Mouse (Mus musculus): Measurements from ENCODE around the gene Zhx3.

Gene Zhx3

DNA sequence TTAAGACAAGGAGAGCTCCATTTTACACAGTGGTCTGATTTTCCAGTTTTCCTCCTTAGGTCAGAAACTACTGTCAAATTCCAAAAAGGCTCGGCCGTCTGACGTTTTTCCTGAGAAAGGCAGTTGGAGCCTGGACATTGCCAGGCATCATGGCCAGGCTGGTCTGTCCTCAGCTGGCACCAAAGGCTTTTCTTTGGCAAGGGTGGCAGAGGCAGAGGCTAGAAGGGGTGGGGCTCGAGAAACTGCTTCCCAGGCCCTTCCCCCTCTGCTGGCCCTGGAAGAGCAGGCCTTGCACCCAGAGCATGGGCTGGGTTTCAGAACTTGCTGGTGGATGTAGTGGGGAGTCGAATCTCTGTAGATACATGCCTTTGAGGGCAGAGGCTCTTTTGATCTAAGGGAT is 9.6 kb upstream of the Zhx3 start:
- ATAC-seq (ENCODE audit: low TSS enrichment), result no peak

DNA sequence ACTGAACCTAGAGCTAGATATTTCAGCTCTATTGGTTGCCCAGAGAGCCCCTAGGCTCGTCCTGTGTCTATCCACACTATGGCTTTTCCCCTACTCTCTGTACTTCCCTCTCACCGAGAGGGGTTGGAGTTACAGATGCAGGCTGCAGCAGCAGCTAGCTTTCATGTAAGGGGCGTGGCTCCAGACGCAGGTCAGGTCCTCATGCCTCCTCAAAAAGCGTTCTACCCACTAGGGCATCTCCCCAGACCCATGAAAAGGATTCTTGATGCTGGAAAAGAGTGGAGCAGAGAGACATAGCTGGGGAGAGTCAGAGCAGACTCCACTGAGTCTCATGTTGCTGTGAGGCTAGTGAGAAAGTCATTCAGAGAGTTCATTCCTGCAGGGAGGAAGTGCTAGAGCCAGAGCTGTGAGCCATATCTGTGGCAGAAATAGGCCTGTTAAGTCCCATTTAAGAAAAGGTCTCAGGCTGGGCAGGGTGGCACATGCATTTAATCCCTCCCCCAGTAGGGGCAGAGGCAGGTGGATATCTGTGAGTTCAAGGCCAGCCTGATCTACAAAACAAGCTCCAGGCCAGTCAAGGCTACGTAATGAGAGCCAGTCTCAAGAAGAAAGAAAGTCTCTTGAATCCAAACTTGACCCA is 8.8 kb upstream of the Zhx3 start:
- ATAC-seq (ENCODE audit: low TSS enrichment), result no peak

DNA sequence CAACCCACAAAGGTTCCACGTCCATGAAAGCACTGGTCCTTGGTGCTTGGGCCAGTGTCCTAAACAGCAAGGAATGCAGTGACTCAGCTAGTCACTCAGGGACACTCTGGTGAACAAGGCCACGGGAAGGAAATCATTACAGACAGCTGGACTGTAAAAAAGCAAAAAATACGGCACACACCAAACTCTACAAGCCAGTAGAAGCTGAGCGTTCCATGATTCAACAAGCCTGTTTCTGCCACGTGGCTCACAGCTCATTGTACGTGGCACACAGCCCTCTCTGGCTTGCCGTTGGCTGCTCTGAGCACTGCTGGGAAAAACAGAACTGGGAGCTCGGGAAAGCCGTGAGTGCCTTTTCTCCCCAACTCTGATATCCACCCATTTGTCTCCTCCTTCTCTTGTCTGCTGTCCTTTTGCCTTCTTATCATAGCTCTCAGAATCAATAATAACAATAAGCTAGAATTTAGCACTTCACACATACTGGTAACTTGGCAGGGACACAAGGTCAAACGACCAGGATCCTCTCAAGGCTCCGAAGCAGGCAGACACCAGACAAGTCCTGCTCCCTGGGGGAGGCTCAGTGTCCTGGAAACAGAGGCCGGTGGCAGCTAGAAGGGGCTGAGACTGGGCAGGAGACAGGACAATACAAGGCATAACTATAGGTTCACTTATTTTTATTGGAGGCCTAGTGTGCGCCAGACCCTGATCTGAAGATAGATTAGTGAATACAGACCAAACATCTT is 7.8 kb upstream of the Zhx3 start, which contains the start of gene Lpin3:
Gene Lpin3 (plus strand): TSS at position 218 of the 743 bp plus-strand sequence.
- ATAC-seq (ENCODE audit: low TSS enrichment), result peak; percentile 55

DNA sequence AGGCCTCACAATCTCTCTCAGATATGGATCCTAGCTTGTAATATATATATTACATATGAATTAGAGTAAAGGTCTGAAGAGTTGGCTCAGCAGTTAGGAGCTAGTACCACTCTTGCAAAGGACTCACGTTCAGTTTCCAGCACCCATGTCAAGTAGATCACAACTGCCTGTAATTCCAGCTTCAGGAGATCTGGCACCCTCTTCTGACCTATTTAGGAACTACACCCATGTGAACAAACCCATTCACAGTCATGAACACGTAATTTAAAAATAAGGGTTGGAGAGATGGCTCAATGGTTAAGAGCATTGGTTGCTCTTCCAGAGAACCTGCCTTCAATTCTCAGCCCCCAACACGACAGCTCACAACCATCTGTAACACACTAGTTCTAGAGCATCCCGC is 3.3 kb upstream of the Zhx3 start:
- ATAC-seq (ENCODE audit: low TSS enrichment), result no peak

DNA sequence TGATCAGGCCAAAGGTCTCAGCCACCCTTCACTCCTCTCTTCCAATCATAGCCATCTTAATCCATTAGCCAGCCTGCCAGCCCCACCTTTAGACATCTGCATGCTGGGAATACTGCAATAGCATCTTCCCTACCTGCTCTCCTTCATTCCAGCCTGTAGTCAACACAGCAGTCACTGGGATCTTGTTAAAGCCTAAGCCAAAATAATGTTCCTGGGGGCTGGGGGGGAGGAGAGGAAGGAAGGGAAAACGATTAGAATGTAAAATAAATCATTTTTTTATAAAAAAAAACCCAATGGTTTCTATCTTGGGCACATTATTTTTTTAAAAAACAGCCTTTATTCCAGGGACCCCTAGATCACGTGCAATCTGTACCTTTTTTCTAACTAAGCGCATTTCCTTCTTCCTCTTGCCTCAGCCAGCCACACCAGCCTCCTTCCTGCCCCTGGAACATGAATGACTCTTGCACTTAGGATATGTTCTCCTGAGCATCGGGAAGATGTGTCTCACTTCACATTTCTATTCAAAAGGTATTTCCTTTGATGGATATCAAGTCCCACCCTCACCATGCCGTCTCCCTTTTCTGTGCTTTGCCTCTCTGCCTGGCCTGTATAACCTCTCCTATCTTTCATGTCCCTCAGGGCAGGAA is 1.6 kb upstream of the Zhx3 start:
- no peak for ATAC-seq (ENCODE audit: low TSS enrichment)

DNA sequence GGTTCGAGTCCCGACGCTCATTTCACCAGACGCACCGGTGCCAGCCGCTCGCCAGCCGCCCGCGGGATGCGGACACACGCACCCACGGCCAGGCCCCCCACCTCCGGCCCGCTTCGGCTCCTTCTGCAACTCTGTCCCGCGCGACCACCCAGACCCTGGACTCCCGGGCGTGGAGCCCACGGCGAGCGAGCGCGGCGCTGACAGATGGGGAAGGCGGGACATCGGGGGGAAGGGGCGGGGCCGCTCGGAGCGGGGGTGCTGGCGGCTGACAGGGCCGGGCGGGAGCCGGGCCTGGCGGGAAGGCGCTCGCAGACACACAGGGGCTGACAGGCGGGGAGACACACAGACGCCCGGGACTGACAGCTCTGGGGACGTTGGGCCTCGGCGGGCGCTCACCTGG is 403 bp downstream of the Zhx3 start:
- peak; percentile 83 for ATAC-seq (ENCODE audit: low TSS enrichment)

DNA sequence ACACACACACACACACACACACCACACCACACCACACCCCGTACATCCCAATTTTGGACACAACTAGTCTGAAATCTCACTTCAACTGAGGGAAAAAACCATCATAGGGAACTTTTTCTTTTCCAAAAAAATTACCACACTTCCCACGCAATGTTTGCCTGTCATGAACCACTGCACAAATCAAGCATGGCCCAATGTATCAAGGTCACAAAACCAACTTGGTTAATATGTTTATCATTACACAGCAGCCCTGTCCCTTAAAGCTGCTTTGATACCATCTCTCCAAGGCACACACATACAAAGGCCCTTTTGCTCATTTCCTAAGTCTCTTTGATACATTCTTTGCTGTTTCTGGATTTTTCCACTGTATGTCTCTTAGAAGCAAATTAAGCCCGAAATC is 1.5 kb downstream of the Zhx3 start:
- ATAC-seq (ENCODE audit: low TSS enrichment), result no peak

DNA sequence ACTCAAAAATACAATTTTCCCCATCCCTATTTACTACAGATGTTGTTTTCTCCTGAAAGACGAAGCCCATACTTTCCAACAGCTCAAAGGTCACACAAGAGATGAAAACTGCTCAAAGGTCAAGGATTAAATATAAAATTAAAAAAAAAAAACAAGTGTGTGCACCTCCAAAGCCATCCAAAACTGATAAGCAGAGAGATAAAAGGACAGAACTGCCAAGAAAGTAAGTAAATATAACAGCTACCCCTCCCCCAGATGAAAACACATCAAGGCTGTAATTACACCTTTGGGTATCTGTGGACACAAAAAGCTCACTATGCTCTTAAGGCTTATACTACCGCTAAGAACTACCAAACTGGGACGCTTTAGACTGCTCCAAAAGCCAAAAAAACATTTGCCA is 3.4 kb downstream of the Zhx3 start:
- ATAC-seq (ENCODE audit: low TSS enrichment), result no peak

DNA sequence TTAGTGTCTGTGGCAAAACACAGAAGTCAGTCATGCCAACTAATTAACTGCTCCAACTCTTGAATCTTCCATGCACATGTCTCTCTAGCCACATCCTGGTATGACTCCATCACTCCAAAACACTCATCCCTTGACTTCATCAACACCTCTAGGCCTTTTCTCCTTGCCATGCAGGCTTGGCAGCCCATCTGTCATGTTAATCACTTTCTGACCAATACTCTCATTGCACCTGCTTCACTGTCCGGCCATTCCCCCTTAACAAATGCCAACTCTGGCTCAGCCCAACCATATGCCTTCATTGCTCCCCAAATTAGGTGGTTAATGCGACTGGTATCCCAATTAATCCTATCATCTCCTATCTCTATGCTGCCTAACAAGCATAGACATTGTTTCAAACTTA is 7.5 kb downstream of the Zhx3 start:
- ATAC-seq (ENCODE audit: low TSS enrichment), result no peak

DNA sequence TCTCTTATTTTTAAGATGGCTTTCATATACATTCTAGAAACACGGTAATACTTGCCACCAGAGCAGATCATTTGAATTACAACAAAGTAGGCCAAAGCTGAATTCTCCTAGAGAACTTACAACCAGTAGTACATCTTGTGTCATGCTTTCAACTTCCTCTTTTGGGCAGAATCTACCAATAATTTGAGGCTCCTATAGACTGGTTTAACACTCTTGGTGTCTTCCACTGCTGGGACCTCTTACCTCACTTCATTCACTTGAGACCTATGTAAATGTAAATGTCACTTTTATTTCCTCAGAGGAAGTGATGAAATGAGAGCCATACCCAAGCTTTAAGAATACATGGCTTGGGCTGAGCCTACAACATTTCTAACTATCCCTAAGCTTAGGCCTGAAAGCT is 8.7 kb downstream of the Zhx3 start:
- no peak for ATAC-seq (ENCODE audit: low TSS enrichment)

DNA sequence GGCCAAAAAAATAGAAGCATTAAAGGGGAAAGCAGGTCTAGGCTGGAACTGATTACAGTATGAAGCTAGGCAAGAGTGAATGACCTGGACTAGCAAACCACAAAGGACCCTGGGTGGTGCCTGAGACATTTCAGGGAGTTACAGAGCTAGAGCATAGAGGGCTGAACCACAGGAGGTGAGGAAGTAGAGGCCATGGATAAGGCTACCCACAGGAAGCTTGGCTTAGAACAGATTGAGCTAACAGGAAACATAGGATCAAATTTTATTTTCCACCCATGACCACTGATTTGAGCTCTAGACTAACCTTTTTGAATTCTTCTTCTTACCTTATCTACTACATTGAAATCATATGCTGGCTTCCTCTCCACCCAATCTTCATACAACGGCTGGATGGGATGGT is 12.4 kb downstream of the Zhx3 start:
- ATAC-seq (ENCODE audit: low TSS enrichment), result no peak

DNA sequence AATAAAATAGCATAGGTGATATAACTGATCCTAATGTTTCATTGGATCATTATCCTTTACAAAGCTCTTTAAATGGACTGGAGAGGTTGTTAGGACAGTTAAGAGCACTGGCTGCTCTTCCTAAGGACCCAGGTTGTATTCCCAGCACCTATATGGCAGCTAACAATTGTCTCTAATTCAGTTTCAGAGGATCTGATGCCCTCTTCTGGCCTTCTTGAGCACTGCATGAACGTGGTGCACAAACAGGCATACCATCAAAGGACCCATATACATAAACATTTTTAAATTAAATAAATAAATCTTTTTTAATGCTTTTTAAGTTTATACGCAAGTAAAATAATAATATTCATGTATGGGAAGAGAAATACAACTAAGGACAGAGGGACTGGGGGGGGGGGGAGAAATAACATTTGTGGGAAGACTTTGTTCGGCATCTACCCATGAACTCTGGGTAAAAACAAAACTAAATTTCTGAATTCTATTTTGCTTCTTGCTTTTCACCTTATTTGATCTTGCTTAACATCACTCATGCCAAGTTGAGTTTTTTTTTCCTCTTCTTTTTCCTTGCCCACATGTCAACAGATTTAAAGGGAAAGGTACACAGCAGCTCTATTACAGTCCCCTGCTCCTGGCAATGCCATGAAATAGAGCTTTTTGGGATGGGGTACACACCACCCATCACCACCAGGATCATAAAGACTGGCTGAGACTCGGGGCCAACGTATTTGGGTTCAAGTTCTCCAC is 16.3 kb downstream of the Zhx3 start:
- no peak for ATAC-seq (ENCODE audit: low TSS enrichment)

DNA sequence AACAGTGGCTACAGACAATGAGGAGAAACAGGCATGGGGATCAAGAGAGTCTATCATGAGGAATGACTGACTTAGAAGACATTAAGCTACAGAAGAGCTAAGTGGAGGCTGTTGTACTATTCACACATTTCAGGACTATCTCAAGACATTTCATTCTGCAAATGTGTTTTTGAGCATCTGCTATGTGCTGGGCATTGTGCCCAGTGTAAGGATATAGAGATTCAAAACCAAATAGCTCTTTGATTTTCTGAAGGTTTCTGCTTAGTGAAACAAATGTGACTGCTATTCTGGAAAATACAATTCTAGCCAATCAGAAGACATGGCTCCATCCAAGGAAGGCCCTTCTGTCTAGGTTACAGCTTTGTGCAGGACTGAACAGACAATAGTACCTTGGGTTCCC is 18.1 kb downstream of the Zhx3 start:
- ATAC-seq (ENCODE audit: low TSS enrichment), result peak; percentile 91

DNA sequence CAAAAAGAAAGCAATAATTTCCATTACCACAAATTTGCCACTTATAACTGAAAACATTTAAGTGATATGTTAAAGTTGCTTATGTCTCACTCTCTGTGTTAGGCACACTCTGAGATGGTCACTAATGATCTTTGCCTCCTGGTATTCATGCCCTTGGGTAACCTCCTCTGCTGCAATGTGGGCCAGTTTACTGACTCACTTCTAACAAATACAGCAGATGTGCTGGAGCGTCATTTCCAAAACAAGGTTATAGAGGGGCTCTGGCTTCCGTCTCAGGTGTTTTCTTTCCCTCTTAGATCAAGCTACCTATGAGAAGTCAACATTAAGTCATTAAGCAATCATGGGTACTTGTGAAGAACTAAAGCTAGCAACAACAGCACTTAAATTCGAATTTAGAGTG is 22.4 kb downstream of the Zhx3 start:
- no peak for ATAC-seq (ENCODE audit: low TSS enrichment)

DNA sequence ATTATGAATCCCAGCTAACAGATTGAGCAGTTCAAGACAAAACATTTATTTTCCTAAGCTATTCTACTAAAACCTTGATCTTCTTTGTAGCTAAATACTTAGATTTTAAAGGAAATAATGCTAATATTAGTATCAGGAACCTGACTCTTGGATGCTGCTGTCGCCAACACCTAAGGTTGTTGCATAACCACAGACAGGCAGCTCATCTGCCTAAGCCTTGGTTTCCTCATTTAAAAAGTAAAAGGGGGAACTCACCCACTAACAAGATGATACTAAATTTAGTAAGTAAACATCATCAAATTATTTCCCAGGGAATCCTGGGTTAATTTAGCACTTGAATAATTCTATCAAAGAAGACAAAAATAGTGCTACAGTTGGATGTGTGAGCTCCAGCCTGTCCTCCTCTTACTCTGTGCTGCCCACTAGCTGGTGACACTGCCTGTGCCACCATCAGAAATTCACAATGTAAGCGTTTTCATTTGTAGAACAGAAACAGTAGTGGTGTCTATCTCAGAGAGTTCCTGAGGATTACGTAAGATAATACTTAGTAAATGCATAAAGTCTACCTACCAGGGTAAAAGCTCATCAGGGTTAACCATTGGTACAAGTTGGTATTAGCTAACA is 23.1 kb downstream of the Zhx3 start:
- no peak for ATAC-seq (ENCODE audit: low TSS enrichment)

DNA sequence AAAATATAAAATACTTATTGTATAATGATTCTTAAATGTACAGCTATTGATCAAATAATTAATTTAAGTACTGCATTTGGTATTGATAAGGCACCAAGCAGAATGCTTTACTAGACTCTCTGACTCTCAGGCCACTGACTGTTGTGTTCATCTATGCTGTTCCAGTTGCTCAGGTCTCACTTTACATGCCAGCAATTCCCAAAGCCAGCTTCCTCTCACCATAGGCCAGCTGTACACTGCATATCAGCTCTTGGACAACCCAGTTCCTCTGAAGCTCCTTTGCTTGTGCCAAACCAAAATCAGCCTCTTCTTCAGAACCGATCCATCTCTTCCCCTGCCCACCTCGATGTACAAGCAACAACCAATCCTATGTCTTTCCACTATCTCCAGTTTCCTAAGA is 24.6 kb downstream of the Zhx3 start:
- no peak for ATAC-seq (ENCODE audit: low TSS enrichment)

DNA sequence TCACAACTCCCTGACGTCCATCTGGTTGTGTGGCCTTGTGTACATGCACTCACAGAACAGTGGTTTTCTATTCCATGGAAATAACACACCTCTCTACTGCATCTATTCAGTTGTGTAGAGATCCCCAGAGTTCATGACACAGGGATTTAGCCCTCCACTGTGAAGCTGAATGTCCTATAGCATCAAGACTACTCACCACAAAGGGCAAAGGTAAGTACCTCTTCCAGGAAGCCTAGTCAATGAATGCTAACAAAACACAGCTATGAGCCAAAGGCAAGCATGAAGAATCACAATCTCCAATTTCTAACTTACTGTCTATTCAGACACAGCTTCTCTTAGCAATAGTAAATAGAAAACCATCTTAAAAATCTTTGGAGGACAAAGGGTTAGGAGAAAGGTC is 25.1 kb downstream of the Zhx3 start:
- no peak for ATAC-seq (ENCODE audit: low TSS enrichment)

DNA sequence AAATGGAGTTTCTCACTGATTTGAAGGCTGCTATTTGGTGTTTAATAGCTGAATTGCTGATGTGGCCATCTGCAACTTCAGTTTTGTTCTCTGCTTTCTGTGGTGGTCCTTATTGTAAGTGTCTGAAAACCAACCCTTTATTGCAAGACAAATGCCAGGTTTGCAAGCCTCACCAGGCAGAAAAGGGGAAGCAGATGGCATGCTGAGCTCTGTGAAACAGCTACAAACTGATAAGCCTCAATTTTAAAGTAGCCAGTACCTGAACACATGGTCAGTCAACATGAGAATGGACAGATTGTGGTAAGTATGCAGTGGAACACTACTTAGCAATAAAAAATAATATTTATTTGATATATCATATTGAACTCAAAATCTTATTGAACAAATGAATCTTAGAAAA is 32.0 kb downstream of the Zhx3 start:
- ATAC-seq (ENCODE audit: low TSS enrichment), result no peak

DNA sequence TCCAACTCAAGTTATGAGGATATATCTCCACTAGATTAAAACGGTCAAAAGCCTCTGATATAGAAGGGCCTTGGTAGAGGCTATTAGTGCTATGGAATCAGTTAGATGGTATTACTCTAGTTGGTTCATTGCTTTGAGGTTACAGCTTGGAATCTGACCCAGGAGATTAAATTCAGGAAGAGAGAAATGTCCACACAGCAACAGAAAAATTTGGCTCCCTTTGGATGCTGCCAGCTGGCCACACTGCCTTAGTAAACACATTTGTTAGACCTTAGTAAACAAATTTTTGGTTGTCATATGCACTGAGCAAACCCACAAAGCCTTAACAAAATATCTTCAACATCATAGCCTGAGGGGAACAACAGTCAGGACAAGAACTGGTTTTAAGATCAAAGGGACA is 62.0 kb downstream of the Zhx3 start:
- ATAC-seq (ENCODE audit: low TSS enrichment), result no peak

DNA sequence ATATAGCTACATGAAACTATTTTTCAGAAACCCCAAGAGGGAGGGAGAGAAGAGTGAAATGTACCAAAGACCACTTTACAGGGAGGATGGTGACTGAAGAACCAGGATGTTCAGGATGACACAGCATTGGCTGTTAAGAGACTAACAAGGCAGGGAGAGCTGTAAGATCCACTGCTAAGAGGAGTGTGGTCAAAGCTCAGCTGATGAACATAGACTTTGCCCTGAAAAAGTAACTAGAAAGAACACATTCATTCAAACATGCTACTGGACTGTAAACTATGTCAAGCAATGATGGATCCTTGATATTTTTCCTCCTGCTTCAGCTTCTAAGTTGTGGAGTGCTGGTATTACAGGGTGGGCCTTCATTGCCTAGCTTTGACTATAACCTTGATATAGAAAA is 62.4 kb downstream of the Zhx3 start:
- ATAC-seq (ENCODE audit: low TSS enrichment), result no peak

DNA sequence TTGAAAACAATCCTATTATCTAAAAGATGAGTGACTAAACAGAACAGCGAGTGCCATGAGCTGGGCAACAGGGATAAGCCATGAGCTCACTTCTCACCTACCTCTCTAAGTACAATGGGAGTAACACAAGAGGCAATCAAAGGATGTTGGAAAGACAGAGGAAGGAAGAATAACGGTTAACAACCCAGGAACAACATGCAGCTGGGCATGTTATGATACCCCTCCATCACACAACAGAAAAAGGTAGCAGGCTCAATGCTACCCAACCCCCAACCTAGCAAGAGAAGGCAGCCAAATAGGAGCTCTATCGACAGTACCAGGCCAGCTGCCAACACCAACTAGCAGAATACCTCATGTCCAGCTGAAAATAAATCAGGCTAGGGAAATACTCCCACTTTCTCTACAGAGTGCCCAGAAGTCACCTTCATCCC is 66.7 kb downstream of the Zhx3 start:
- peak; percentile 44; the same call in 1 of the 2 replicates for ATAC-seq (ENCODE audit: low TSS enrichment)

Data from frontal cortex, adult (tissue).